Mouse (Mus musculus) G1E (cell line): ENCODE results near the gene Ccdc124. TPM values are rescaled to one million over a fixed set of nuclear protein-coding genes. Genes with fewer than 3 reads are reported as not detected.
A peak's percentile ranks its signal among the peaks of the same experiment; 100 is the strongest.

Source experiments
- ATAC-seq: 2 replicates; pipeline ENCODE4 v1.8.0; 2016; ENCODE audit warnings: mild to moderate bottlenecking; ENCODE audit not compliant: insufficient number of reproducible peaks, poor library complexity, low FRiP score, severe bottlenecking; ENCODE audit errors: extremely low read depth
- DNase-seq: peaks from one replicate; pipeline ENCODE4 v3.0.0; 2012; ENCODE audit warnings: low spot score
- H3K27me3 ChIP-seq: 2 replicates; pipeline ENCODE4 v1.6.1; 2012; ENCODE audit warnings: mild to moderate bottlenecking, low read length, inconsistent platforms; ENCODE audit not compliant: insufficient read depth
- H3K36me3 ChIP-seq: replicated peaks from 2 replicates; pipeline ENCODE3; 2012; ENCODE audit warnings: mild to moderate bottlenecking, inconsistent platforms
- H3K4me1 ChIP-seq: 2 replicates; pipeline ENCODE4 v1.6.1; 2012; ENCODE audit warnings: low read depth, low read length, inconsistent platforms, mixed read lengths; ENCODE audit not compliant: insufficient read depth
- H3K4me3 ChIP-seq: 2 replicates; pipeline ENCODE4 v1.5.1; 2012; ENCODE audit warnings: low read depth, mild to moderate bottlenecking, inconsistent platforms, low read length, moderate library complexity, mixed read lengths
- H3K9me3 ChIP-seq: replicated peaks from 2 replicates; pipeline ENCODE4 v1.6.1; 2012; ENCODE audit warnings: inconsistent platforms
- CTCF ChIP-seq: IDR thresholded peaks from 2 replicates; pipeline ENCODE4 v1.5.1; 2012; ENCODE audit warnings: low read depth, low read length, inconsistent platforms, mixed read lengths
- GATA1 ChIP-seq: IDR thresholded peaks from 2 replicates; pipeline ENCODE4 v1.6.1; 2012; ENCODE audit warnings: borderline replicate concordance, low read length, inconsistent platforms, mixed read lengths
- GATA2 ChIP-seq: IDR thresholded peaks from 2 replicates; pipeline ENCODE4 v1.6.1; 2012; ENCODE audit warnings: low read depth, low read length, inconsistent platforms, borderline replicate concordance
- POLR2AphosphoS5 ChIP-seq: IDR thresholded peaks from 2 replicates; pipeline ENCODE4 v1.6.1; 2012; ENCODE audit warnings: low read depth, low read length, inconsistent platforms; ENCODE audit not compliant: insufficient replicate concordance
- TAL1 ChIP-seq: conservative IDR thresholded peaks from 2 replicates; pipeline ENCODE4 v1.6.1; 2012; ENCODE audit warnings: low read depth, low read length, inconsistent platforms, mixed read lengths
- polyA plus RNA-seq: library from polyadenylated mRNA; stranded (reverse); fragments of >175 nt; gene quantifications from 2 replicates; pipeline ENCODE4 v1.2.3, GENCODE M21; 2012
- total RNA-seq, 2 experiments: library from RNA; stranded (forward) in 1 of 2; stranded (reverse) in 1 of 2; fragments of 200-1000 nt in 1 of 2; fragments of >200 nt in 1 of 2; fragmentation: Nextera tagmentation in 1 of 2; gene quantifications; 2 replicates each; pipeline ENCODE4 v1.2.3; 2014 to 2017

Gene Ccdc124
- total and polyA plus RNA-seq, 3 experiments, result 16.1 to 171 (median 18.9) TPM

DNA sequence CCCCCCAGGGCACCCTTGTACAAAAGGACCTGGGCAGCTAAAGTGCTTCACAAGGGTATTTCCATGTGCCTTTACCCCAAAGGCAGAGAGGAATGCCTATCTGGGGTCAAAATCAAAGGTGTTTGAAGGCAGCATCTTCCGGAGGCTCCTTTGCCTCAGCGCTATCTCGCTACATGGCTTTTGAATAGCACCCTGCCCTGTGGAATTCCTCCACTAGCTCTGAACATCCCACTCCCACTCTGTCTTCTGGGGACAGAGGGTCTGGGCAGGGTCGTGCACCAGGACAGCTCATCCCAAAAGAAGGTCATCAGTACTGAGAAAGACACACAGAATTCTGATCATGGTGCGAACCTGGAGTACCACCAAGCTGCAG is 4.5 kb downstream of the Ccdc124 start:
- TF ChIP-seq TAL1 (no peak), GATA2 (no peak), POLR2AphosphoS5 (no peak), GATA1 (no peak), CTCF (no peak)
- DNase-seq (no peak), ATAC-seq (no peak)
- no peak overlapping the region for H3K4me3 ChIP-seq
- H3K36me3 ChIP-seq, result peaks cover 52% of the 10 kb centered on the region
- H3K9me3 ChIP-seq, result no peaks in the 10 kb centered on the region
- peaks cover 69% of the 10 kb centered on the region for H3K4me1 ChIP-seq
- peaks cover 9% of the 10 kb centered on the region for H3K27me3 ChIP-seq

DNA sequence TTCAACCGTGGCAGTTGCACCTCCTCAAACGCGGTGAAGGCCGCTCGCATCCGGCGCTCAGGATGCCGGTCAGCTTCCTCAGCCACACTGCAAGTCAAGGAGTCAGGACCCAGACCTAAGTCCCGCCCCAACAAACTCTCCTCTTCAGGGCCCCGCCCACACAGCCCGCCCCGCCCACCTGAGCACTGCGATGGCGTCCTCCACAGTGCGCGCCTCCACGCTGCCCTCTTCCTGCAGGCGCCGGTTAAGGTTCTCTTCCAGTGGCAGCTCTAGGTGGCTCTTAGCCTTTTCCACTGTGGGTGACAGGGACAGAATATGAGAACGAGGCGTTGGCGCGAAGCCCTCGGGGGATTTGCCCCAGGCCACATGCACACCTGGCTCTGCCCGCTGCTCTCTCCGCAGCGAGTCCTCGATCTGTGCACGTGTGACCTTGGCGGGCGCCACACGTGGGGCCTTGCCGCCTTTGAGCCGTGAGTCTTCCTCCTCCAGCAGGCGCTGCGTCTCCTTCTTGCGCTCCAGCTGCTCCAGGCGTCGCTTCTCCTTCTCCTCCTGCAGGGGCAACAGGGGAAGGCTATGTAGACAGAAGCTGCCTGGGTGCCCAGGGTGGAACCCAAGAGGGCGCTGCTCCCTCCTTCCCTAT is 5.1 kb downstream of the Ccdc124 start:
- no peak for TF ChIP-seq GATA1
- no peak for TF ChIP-seq CTCF
- TF ChIP-seq POLR2AphosphoS5, result no peak
- TF ChIP-seq TAL1, result no peak
- no peak for TF ChIP-seq GATA2
- Histone ChIP-seq H3K9me3 (no peaks in the 10 kb centered on the region), H3K36me3 (peaks cover 52% of the 10 kb centered on the region), H3K27me3 (peaks cover 14% of the 10 kb centered on the region), H3K4me3 (no peak overlapping the region; the same call in 1 of the 2 replicates), H3K4me1 (peaks cover 69% of the 10 kb centered on the region)
- ATAC-seq (no peak), DNase-seq (no peak)

DNA sequence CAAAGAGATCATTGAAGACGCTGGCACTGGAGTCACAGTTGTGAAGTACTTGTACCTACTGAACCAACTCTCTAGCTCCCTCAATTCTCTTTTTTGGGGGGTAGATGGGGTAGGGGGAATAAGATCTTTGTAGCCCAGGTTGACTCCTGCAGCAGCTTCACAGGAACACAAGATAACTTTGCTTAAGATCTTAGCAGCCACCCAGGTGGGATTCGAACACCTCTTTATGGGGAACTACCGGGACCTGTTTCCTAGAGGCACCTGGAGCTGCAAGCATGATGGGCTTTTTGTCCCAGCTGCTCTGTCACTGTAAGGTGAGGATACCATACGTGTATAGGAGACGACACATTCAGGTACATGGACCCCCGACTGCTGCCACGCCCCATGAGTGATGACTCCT is 7.2 kb downstream of the Ccdc124 start:
- DNase-seq (no peak), ATAC-seq (no peak)
- Histone ChIP-seq H3K27me3 (peaks cover 35% of the 10 kb centered on the region), H3K9me3 (no peaks in the 10 kb centered on the region), H3K4me1 (peaks cover 70% of the 10 kb centered on the region), H3K4me3 (no peak overlapping the region), H3K36me3 (peaks cover 46% of the 10 kb centered on the region)
- TF ChIP-seq CTCF, result no peak
- TF ChIP-seq GATA2, result no peak
- no peak for TF ChIP-seq POLR2AphosphoS5
- TF ChIP-seq GATA1, result no peak
- TF ChIP-seq TAL1, result no peak

DNA sequence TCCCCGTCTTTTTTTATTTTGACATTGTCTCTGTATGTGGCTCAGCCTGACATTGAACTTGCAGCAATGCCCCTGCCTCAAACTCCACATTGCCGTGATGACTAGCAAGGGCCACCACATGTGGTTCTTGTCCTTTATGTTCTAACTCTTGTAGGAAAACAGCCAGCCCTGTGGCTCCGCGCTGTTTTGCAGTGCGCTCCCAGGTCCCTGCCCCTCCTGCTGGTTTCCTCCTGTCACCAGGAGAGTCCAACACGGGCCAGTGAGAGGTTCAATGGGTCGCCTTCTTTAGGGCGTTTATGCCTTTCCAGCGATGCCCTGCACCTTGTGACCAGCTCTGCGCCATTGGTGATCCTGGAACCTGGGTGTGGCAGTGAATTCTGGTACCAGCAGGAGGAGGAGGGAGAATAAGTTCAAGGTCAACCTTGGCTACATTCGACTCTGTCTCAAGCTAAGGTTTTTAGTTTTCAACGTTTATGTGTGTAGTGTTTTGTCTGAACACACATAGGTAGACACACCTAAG is 7.7 kb downstream of the Ccdc124 start:
- no peaks in the 10 kb centered on the region for H3K9me3 ChIP-seq
- peak overlapping the region; percentile 75; the same call in 1 of the 2 replicates for H3K4me3 ChIP-seq
- peaks cover 40% of the 10 kb centered on the region for H3K27me3 ChIP-seq
- H3K4me1 ChIP-seq, result peaks cover 65% of the 10 kb centered on the region
- peaks cover 41% of the 10 kb centered on the region for H3K36me3 ChIP-seq
- no peak for ATAC-seq
- TF ChIP-seq GATA2 (no peak), CTCF (no peak), TAL1 (no peak), POLR2AphosphoS5 (no peak), GATA1 (no peak)
- DNase-seq, result no peak

GRCm38 (mm10) chr8:70865350-70866000 is 8.3 kb downstream of the Ccdc124 start:
- peaks cover 36% of the 10 kb centered on the region for H3K36me3 ChIP-seq
- no peaks in the 10 kb centered on the region for H3K9me3 ChIP-seq
- H3K27me3 ChIP-seq, result peaks cover 40% of the 10 kb centered on the region
- H3K4me3 ChIP-seq, result peak overlapping the region; percentile 75
- peaks cover 61% of the 10 kb centered on the region for H3K4me1 ChIP-seq
- TF ChIP-seq POLR2AphosphoS5 (no peak), CTCF (no peak)
- ATAC-seq (peak; percentile 77), DNase-seq (peak; percentile 93)

GRCm38 (mm10) chr8:70864712-70865221 is 9.0 kb downstream of the Ccdc124 start:
- Histone ChIP-seq H3K4me1 (peaks cover 58% of the 10 kb centered on the region), H3K9me3 (no peaks in the 10 kb centered on the region), H3K36me3 (peaks cover 31% of the 10 kb centered on the region), H3K27me3 (peaks cover 40% of the 10 kb centered on the region), H3K4me3 (peak overlapping the region; percentile 75)
- no peak for TF ChIP-seq TAL1
- no peak for TF ChIP-seq GATA2
- TF ChIP-seq POLR2AphosphoS5, result no peak
- TF ChIP-seq GATA1, result no peak
- TF ChIP-seq CTCF, result no peak
- ATAC-seq (no peak), DNase-seq (no peak)
